Mouse (Mus musculus) forebrain, embryonic 10.5 days (tissue): ENCODE data around the gene Psmb5. TPM values are rescaled to one million over a fixed set of nuclear protein-coding genes. Genes with fewer than 3 reads are reported as not detected.

Experiments
- DNase-seq: peaks from one replicate; pipeline ENCODE4 v3.0.0-alpha.2; 2017; ENCODE audit warnings: low spot score; ENCODE audit errors: extremely low spot score
- H3K27ac ChIP-seq: fragments of 300-500 bp; sonication (generic); 2 replicates; pipeline ENCODE4 v1.5.1; 2016; ENCODE audit warnings: mild to moderate bottlenecking
- H3K27me3 ChIP-seq: fragments of 300-500 bp; sonication (generic); 2 replicates; pipeline ENCODE4 v1.6.1; 2016; ENCODE audit warnings: mild to moderate bottlenecking; ENCODE audit not compliant: poor library complexity, severe bottlenecking
- H3K36me3 ChIP-seq: fragments of 300-500 bp; sonication (generic); replicated peaks from 2 replicates; pipeline ENCODE4 v1.6.1; 2016; ENCODE audit warnings: mild to moderate bottlenecking, moderate library complexity
- H3K4me1 ChIP-seq: fragments of 300-500 bp; sonication (generic); 2 replicates; pipeline ENCODE4 v1.6.1; 2016
- H3K4me3 ChIP-seq: fragments of 300-500 bp; sonication (generic); 2 replicates; pipeline ENCODE4 v1.5.1; 2016; ENCODE audit warnings: mild to moderate bottlenecking, moderate library complexity
- H3K9me3 ChIP-seq: fragments of 300-500 bp; sonication (generic); 2 replicates; pipeline ENCODE4 v1.6.1; 2016; ENCODE audit warnings: mild to moderate bottlenecking, moderate library complexity
- WGBS: fragments of 180-500 bp; shearing (Covaris S2); methylation state at CpG from one replicate; pipeline ENCODE4 v1.1.7; 2016; 5-methylcytosine and 5-hydroxymethylcytosine counted together
- polyA plus RNA-seq: library from polyadenylated mRNA; unstranded; fragments of >200 nt; fragmentation: Nextera tagmentation; extraction: Ambion mirVana; gene quantifications from 2 replicates; pipeline ENCODE4 v1.2.1, GENCODE M21; 2016

The Psmb5 gene
- polyA plus RNA-seq, 1 experiment from 2014 or later, result 497 TPM

GRCm38 (mm10) chr14:54602613-54603012, 15.2 kb downstream of the Psmb5 start:
- Histone ChIP-seq H3K4me3 (peak overlapping the region; percentile 61), H3K4me1 (peaks cover 35% of the 10 kb centered on the region), H3K27me3 (no peaks in the 10 kb centered on the region), H3K36me3 (0 out of 2 replicates have a peak, but pooled peaks cover 4% of the 10 kb centered on the region), H3K9me3 (no peaks in the 10 kb centered on the region), H3K27ac (peak overlapping the region; percentile 93)
- whole genome bisulfite sequencing, result 52% methylated on average over 4 of the region's 4 CpGs
- no peak for DNase-seq

DNA sequence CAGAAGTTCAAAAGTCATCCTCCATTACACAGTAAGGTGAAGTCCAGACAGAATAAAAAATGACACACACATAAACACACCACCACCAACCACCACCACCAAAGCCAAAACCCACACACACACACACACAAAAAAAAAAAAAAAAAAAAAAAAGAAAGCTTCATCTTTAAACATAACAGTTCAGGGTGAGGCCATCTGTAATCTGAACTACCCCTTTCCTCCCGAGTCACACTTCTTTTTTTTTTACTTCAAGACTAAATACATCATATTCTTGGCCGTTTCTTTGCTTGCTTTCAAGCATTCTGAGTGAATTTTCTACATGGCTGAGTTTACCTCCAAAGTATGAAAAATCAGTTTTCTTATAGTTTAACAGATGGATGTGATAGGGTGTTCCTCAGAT, 16.2 kb downstream of the Psmb5 start:
- no peak overlapping the region for H3K4me3 ChIP-seq
- peaks cover 9% of the 10 kb centered on the region for H3K36me3 ChIP-seq
- DNase-seq, result no peak
- H3K9me3 ChIP-seq, result no peaks in the 10 kb centered on the region
- H3K27me3 ChIP-seq, result no peaks in the 10 kb centered on the region
- WGBS, result 94% methylated on average over 2 of the region's 2 CpGs
- H3K27ac ChIP-seq, result no peak overlapping the region
- peaks cover 35% of the 10 kb centered on the region for H3K4me1 ChIP-seq

GRCm38 (mm10) chr14:54597084-54597483, 20.7 kb downstream of the Psmb5 start:
- H3K4me1 ChIP-seq, result peaks cover 9% of the 10 kb centered on the region
- H3K9me3 ChIP-seq, result peaks cover 8% of the 10 kb centered on the region; the same call in 1 of the 2 replicates
- 77% methylated on average over 7 of the region's 7 CpGs for WGBS
- DNase-seq, result no peak
- H3K27ac ChIP-seq, result no peak overlapping the region
- H3K27me3 ChIP-seq, result no peaks in the 10 kb centered on the region
- peaks cover 35% of the 10 kb centered on the region for H3K36me3 ChIP-seq
- H3K4me3 ChIP-seq, result no peak overlapping the region

- Histone ChIP-seq H3K4me3 (peak overlapping the region; percentile 3; the same call in 1 of the 2 replicates), H3K4me1 (peaks cover 9% of the 10 kb centered on the region), H3K27ac (0 out of 2 replicates have a peak overlapping the region, but pooled peaks have one; percentile 25), H3K36me3 (peaks cover 51% of the 10 kb centered on the region), H3K27me3 (no peaks in the 10 kb centered on the region), H3K9me3 (peaks cover 8% of the 10 kb centered on the region; the same call in 1 of the 2 replicates)
- DNase-seq, result no peak
- WGBS, result 67% methylated on average over 28 of the region's 28 CpGs
These were observed 23.0 kb downstream of the Psmb5 start for GRCm38 (mm10) chr14:54594631-54595414.

DNA sequence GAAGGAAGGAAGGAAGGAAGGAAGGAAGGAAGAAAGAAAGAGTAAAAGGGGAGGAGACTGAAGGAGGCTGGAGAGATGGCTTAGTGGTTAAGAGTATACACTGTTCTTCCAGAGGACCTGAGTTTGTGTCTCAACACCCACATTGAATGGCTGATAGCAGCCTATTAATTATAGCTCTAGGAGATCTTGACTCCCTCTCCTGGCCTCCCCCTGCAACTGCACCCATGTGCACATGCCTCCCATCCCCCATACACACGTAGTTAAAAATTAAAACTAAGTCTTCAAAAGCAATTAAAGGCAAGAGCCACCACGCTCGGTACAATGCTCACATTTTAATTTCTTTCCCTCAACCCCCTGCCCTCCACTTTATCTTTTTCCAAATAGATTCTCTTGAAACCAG, 23.8 kb downstream of the Psmb5 start:
- Histone ChIP-seq H3K27ac (no peak overlapping the region), H3K36me3 (peaks cover 48% of the 10 kb centered on the region), H3K4me3 (no peak overlapping the region), H3K4me1 (peaks cover 9% of the 10 kb centered on the region), H3K9me3 (peaks cover 8% of the 10 kb centered on the region; the same call in 1 of the 2 replicates), H3K27me3 (no peaks in the 10 kb centered on the region)
- no peak for DNase-seq
- WGBS, result 89% methylated on average over 3 of the region's 3 CpGs

GRCm38 (mm10) chr14:54592319-54592934, 25.4 kb downstream of the Psmb5 start:
- peak overlapping the region; percentile 67 for H3K27ac ChIP-seq
- 86% methylated on average over 10 of the region's 10 CpGs for whole genome bisulfite sequencing

GRCm38 (mm10) chr14:54591056-54591455, 26.8 kb downstream of the Psmb5 start:
- Histone ChIP-seq H3K27me3 (no peaks in the 10 kb centered on the region), H3K9me3 (peaks cover 8% of the 10 kb centered on the region; the same call in 1 of the 2 replicates), H3K4me1 (peaks cover 9% of the 10 kb centered on the region), H3K27ac (no peak overlapping the region), H3K4me3 (no peak overlapping the region), H3K36me3 (peaks cover 47% of the 10 kb centered on the region)
- 90% methylated on average over 16 of the region's 16 CpGs for WGBS
- DNase-seq, result no peak

More at GRCm38 (mm10) chr14:54592319-54592934, 25.4 kb downstream of the Psmb5 start:
- no peak overlapping the region for H3K4me3 ChIP-seq
- H3K9me3 ChIP-seq, result peaks cover 8% of the 10 kb centered on the region; the same call in 1 of the 2 replicates
- no peaks in the 10 kb centered on the region for H3K27me3 ChIP-seq
- H3K4me1 ChIP-seq, result peaks cover 9% of the 10 kb centered on the region
- no peak for DNase-seq
- H3K36me3 ChIP-seq, result peaks cover 47% of the 10 kb centered on the region

- Histone ChIP-seq H3K4me1 (peaks cover 10% of the 10 kb centered on the region), H3K36me3 (peaks cover 29% of the 10 kb centered on the region), H3K27me3 (no peaks in the 10 kb centered on the region), H3K9me3 (no peaks in the 10 kb centered on the region), H3K4me3 (no peak overlapping the region), H3K27ac (no peak overlapping the region)
- DNase-seq, result peak; percentile 64
- WGBS, result 47% methylated on average over 7 of the region's 7 CpGs
These were observed 34.0 kb downstream of the Psmb5 start for GRCm38 (mm10) chr14:54583681-54584338.

DNA sequence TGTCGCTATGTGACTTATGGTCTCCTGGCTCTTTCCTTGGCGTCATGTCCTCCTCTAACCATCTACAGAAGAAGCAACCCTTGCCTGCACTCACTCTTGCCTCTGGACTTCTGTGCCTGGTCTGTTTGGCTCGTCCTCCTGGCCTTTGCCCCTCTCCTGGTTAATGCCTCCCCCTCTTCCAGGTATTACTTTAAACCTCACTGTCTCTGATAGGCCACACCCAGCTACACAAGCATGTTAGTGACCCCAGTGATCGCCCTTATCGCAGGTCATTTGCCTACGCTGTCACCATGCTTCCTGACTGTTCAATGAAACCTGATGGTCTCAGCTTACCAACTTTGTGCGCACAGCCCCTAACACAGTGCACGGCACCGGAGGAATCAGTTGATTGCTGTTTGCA, 35.3 kb downstream of the Psmb5 start:
- Histone ChIP-seq H3K27ac (no peak overlapping the region), H3K9me3 (no peaks in the 10 kb centered on the region), H3K36me3 (peaks cover 29% of the 10 kb centered on the region), H3K4me3 (no peak overlapping the region), H3K27me3 (no peaks in the 10 kb centered on the region), H3K4me1 (peaks cover 22% of the 10 kb centered on the region)
- DNase-seq, result no peak
- 90% methylated on average over 9 of the region's 9 CpGs for WGBS

- Histone ChIP-seq H3K36me3 (peaks cover 25% of the 10 kb centered on the region), H3K27me3 (peaks cover 3% of the 10 kb centered on the region; the same call in 1 of the 2 replicates), H3K27ac (0 out of 2 replicates have a peak overlapping the region, but pooled peaks have one; percentile 35), H3K4me3 (no peak overlapping the region), H3K4me1 (peaks cover 41% of the 10 kb centered on the region), H3K9me3 (no peaks in the 10 kb centered on the region)
- 83% methylated on average over 7 of the region's 7 CpGs for WGBS
- DNase-seq, result no peak
These were observed 38.2 kb downstream of the Psmb5 start for GRCm38 (mm10) chr14:54579638-54580037.

- DNase-seq, result no peak
- 2% methylated on average over 10 of the region's 10 CpGs for WGBS
- Histone ChIP-seq H3K4me1 (peaks cover 57% of the 10 kb centered on the region), H3K27me3 (peaks cover 3% of the 10 kb centered on the region; the same call in 1 of the 2 replicates), H3K27ac (peak overlapping the region; percentile 99), H3K36me3 (peaks cover 27% of the 10 kb centered on the region), H3K4me3 (peak overlapping the region; percentile 86), H3K9me3 (no peaks in the 10 kb centered on the region)
These were observed 39.8 kb downstream of the Psmb5 start for GRCm38 (mm10) chr14:54578063-54578462.

DNA sequence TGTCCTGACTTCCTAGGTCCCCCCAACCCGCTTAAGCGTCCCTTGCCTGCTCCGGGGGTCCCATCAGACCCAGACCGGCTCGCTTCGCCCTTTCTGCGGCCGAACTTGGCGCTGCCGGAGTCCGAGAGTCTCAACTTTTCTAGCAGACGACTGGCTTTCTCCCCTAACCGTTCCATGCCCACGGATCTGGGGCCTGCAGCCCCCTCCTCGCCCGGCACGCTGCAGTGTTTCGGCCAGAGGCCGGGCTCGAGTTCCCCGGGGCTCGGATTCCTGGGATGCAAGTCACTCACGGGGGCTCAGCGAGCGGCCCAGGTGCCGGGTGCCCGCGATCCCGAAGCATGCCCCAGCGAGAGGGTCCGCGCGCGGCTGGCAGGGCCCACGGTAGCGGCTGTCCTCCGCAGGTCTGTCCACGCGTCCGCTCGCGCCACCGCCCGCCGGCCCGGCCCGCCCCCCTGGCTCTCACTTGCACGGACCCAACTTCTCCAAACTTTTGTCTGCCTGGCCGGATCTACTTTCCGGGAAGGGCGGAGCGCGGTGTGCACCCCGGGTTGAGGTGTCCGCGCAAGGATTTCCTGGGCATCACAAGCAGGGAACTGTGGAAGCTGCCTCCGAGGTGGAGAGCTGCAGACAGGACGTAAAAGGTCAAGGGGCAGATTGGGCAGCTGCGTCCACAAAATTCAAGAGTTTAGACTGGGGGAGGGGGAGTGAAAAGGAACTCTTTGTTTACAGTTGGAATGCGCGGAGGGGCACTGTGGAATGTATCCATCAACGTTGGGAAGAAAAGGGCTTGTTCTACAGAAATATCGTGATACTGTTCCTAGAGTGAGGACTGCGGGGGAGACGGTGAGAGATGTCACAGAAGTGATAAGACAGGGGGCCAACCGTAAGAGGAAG, 40.5 kb downstream of the Psmb5 start, which contains the start of gene Ajuba:
Ajuba (minus strand) TSS at position 470 of the 894 bp plus-strand sequence.
- DNase-seq, result peak; percentile 96
- H3K4me1 ChIP-seq, result peaks cover 64% of the 10 kb centered on the region
- WGBS, result under 1% methylated on average over 66 of the region's 66 CpGs
- H3K4me3 ChIP-seq, result peak within 1 kb of the TSS; percentile 86
- no peaks in the 10 kb centered on the region for H3K9me3 ChIP-seq
- H3K36me3 ChIP-seq, result peaks cover 29% of the 10 kb centered on the region
- peaks cover 3% of the 10 kb centered on the region; the same call in 1 of the 2 replicates for H3K27me3 ChIP-seq
- peak within 1 kb of the TSS; percentile 99 for H3K27ac ChIP-seq
